Mouse (Mus musculus): ENCODE measurements around the gene Uggt1. TPM values are rescaled to one million over a fixed set of nuclear protein-coding genes. Genes with fewer than 3 reads are reported as not detected.

Uggt1 gene
- polyA plus RNA-seq, 1 experiment from 2014 or later = 54.7 TPM

DNA sequence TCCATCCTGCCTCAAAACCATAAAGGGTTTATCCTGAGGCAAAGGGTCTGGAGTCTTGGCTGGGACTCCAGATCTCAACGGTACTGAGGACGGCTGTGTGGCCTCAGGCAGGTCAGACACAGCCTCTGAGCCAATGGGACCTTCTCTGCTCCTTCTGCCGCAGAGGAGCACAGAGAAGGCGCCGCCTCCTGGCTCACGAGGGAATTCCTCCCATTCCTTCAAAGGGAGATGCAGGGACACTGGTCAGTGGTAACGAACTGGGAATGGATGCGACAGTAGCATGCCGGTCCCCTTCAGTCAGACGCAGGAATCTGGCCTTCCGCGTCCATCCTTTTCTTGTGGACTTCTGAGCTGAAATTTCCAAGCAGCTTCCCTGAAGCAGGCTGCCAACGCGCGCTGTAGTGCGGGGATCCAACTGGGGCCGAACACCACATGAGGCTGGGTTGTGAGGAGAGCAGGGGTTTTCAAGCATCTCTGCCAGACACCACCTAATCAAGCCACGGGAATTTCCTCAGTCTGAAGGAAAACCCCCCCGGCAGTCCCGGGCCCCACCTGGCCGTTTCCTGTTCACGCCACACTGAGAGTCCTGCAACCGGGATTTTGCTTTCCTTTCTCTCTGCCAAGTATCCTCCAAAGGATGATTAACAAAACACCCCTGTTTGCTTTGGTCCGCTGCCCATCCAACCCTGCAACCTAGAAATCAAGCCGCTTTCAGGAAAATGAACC, 10.3 kb upstream of the Uggt1 start:
- no peaks in the 10 kb centered on the region for H3K9me3 ChIP-seq
- H3K4me2 ChIP-seq (replicated peaks) = peak overlapping the region; percentile 33
- H3K9ac ChIP-seq (replicated peaks) = peak overlapping the region; percentile 18
- 6% methylated on average over 25 of the region's 25 CpGs for WGBS
- peak overlapping the region; percentile 24 for H3K4me3 ChIP-seq
- peaks cover 14% of the 10 kb centered on the region for H3K4me1 ChIP-seq
- no peak overlapping the region for H3K27ac ChIP-seq (replicated peaks)
- H3K36me3 ChIP-seq = no peaks in the 10 kb centered on the region
- H3K27me3 ChIP-seq = 0 out of 2 replicates have a peak, but pooled peaks cover 8% of the 10 kb centered on the region
- peak; percentile 35; the same call in 1 of the 2 replicates for ATAC-seq (replicated peaks)

DNA sequence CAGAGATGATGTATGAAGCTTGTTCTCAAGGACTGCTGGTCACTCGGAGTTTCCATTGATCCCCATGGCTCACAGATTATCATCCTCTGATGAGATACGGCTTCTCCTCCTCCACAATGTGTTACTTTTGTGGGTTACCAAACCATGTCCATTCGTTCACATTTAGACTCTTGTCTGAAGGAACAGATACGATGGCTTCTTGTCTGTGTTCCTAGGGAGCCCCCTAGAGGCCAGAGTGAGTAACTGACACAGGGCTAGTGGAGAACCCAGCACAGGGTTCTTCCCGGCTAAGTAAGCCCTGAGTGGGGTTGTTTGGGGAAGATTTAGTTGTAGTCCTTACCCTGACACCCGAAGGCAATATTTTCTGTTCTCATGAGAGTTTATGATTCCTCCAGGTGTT, 8.3 kb upstream of the Uggt1 start:
- no peaks in the 10 kb centered on the region for H3K9me3 ChIP-seq
- H3K4me1 ChIP-seq = peaks cover 14% of the 10 kb centered on the region
- peak; percentile 63; the same call in 1 of the 2 replicates for ATAC-seq (replicated peaks)
- WGBS = 5% methylated on average over 6 of the region's 6 CpGs
- H3K9ac ChIP-seq (replicated peaks) = no peak overlapping the region
- 0 out of 2 replicates have a peak, but pooled peaks cover 8% of the 10 kb centered on the region for H3K27me3 ChIP-seq
- H3K4me2 ChIP-seq (replicated peaks) = no peak overlapping the region
- no peak overlapping the region for H3K4me3 ChIP-seq
- H3K36me3 ChIP-seq = no peaks in the 10 kb centered on the region
- no peak overlapping the region for H3K27ac ChIP-seq (replicated peaks)

DNA sequence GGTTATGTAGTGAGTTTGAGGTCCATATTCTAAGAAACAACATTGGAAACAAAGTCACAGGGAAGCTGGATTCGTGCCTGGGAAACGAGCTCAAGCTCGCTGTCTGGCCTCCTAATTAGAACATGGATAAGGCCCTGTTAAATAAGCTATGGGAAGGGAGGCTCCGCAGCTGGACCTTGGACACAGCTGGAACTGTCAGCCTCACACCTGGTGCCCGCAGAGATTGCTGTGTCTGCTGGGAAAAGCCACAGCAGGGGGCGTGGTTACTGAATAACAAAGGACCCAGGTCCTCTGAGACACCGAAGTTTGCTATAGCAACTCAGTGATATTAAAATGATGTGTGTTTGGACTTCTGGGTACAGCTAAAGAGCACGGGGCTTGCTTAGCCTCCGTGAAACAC, 6.9 kb upstream of the Uggt1 start:
- H3K27me3 ChIP-seq = 0 out of 2 replicates have a peak, but pooled peaks cover 8% of the 10 kb centered on the region
- H3K36me3 ChIP-seq = no peaks in the 10 kb centered on the region
- H3K27ac ChIP-seq (replicated peaks) = no peak overlapping the region
- no peak overlapping the region for H3K9ac ChIP-seq (replicated peaks)
- no peak for ATAC-seq (replicated peaks)
- WGBS = 2% methylated on average over 9 of the region's 9 CpGs
- H3K4me1 ChIP-seq = peaks cover 17% of the 10 kb centered on the region
- no peak overlapping the region for H3K4me3 ChIP-seq
- no peak overlapping the region for H3K4me2 ChIP-seq (replicated peaks)
- no peaks in the 10 kb centered on the region for H3K9me3 ChIP-seq

DNA sequence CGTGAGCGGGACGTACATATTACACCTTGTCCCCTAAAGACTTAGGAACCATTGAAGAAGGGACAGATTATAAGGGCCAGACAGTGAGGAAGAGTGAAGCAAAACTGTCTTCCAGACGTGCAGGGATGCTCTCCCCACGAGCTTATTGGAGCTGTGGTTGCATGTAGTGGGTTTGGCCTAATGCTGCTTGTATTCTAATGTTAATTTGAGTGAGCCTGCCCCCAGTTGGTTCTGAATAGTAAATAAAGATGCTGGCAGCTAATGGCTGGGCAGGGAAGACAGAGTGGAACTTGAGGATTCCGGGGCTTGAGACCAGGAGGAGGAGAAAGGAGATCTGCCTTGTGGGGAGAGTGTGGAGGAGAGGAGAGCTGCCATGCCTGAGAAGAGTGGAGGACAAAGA, 2.2 kb upstream of the Uggt1 start:
- H3K9ac ChIP-seq (replicated peaks) = no peak overlapping the region
- H3K27me3 ChIP-seq = no peaks in the 10 kb centered on the region
- no peak overlapping the region for H3K4me2 ChIP-seq (replicated peaks)
- ATAC-seq (replicated peaks) = no peak
- no peak overlapping the region for H3K4me3 ChIP-seq
- H3K27ac ChIP-seq (replicated peaks) = no peak overlapping the region
- peaks cover 29% of the 10 kb centered on the region for H3K4me1 ChIP-seq
- H3K36me3 ChIP-seq = no peaks in the 10 kb centered on the region
- H3K9me3 ChIP-seq = no peaks in the 10 kb centered on the region
- WGBS = 41% methylated on average over 6 of the region's 6 CpGs

DNA sequence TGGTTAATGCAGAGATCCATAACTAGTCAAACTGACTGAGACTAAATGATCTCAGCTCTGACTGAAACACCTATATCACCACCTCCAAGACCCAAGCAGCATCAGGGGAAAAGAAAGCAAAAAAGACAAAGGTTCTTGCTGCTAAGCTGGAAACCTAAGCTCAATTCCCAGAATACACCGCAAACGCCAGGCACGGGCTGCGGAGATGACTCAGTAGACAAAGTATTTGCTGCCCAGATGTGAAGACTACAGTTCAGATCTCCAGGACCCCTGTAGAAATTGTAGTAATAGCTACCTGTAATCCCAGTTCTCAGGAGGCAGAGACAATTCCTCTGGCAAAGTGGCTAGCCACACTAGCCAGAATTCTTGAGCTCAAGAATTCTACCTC, 302 bp upstream of the Uggt1 start:
- no peaks in the 10 kb centered on the region for H3K9me3 ChIP-seq
- peaks cover 32% of the 10 kb centered on the region for H3K4me1 ChIP-seq
- peak overlapping the region; percentile 96; the same call in 1 of the 2 replicates for H3K4me3 ChIP-seq
- no peak for ATAC-seq (replicated peaks)
- no peak overlapping the region for H3K27ac ChIP-seq (replicated peaks)
- no peaks in the 10 kb centered on the region for H3K36me3 ChIP-seq
- H3K27me3 ChIP-seq = no peaks in the 10 kb centered on the region
- peak overlapping the region; percentile 82; the same call in 1 of the 2 replicates for H3K4me2 ChIP-seq (replicated peaks)
- WGBS = 90% methylated on average over 4 of the region's 4 CpGs
- no peak overlapping the region for H3K9ac ChIP-seq (replicated peaks)

DNA sequence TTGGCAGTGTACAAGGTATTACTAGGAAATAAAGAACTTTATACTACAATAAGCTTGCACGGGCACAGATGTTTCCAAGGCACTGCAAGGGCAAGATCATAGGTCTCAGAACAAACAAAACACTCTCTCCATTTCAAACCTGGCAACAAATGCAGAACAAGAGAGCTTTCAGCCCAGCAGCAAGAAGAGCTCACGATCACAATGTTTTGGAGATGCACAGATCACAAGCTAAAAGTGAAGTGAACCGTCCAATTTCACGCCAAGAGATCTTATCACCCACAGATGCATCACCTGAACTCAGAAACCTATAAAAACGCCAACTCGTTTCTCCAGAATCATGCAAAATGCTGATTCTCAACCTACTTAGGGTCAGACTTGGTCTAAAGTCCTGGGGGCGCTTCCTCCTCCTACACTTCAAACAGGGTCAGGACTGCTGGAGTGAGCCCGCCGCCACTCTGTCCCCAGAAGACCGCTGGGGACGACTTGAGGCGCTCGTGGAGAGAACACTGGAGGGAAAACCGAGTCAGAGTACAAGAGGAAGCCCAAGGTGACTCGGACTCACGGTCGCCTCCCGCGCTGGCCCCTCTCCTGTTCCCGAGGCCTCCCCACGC, 968 bp downstream of the Uggt1 start:
- peaks cover 32% of the 10 kb centered on the region for H3K4me1 ChIP-seq
- no peaks in the 10 kb centered on the region for H3K27me3 ChIP-seq
- H3K4me2 ChIP-seq (replicated peaks) = peak overlapping the region; percentile 82
- H3K9ac ChIP-seq (replicated peaks) = peak overlapping the region; percentile 86
- peak overlapping the region; percentile 84 for H3K27ac ChIP-seq (replicated peaks)
- H3K36me3 ChIP-seq = no peaks in the 10 kb centered on the region
- ATAC-seq (replicated peaks) = no peak
- H3K9me3 ChIP-seq = no peaks in the 10 kb centered on the region
- H3K4me3 ChIP-seq = peak overlapping the region; percentile 96
- WGBS = 3% methylated on average over 21 of the region's 21 CpGs

DNA sequence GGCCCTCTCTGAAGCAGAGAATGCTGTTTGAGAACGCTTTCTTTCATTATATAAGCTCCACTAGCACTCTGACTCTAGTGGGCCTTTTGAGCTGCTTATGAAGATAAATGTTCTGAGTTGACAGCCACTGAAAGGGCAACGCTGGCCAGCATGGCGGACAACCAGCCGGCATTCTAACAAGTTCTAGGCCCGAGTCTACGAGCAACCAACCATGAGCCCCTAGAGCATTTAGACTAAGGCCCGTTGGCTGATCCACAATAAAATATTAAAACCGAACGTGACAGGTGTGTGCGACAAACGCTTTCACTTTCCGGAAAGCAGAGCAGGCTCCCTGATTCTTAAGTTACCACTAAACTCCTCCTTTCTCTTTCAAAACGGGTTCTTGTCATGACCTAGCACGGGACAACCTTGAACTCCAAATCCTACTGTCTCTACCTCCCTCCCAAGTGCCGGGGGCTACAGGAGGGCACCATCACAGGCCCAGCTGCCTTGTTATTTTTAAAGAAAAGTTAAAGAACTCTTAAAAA, 2.6 kb downstream of the Uggt1 start:
- WGBS = 92% methylated on average over 15 of the region's 15 CpGs
- no peaks in the 10 kb centered on the region for H3K27me3 ChIP-seq
- no peak for ATAC-seq (replicated peaks)
- H3K27ac ChIP-seq (replicated peaks) = no peak overlapping the region
- H3K9ac ChIP-seq (replicated peaks) = no peak overlapping the region
- no peak overlapping the region for H3K4me2 ChIP-seq (replicated peaks)
- H3K36me3 ChIP-seq = no peaks in the 10 kb centered on the region
- no peaks in the 10 kb centered on the region for H3K9me3 ChIP-seq
- H3K4me1 ChIP-seq = peaks cover 32% of the 10 kb centered on the region
- no peak overlapping the region for H3K4me3 ChIP-seq

DNA sequence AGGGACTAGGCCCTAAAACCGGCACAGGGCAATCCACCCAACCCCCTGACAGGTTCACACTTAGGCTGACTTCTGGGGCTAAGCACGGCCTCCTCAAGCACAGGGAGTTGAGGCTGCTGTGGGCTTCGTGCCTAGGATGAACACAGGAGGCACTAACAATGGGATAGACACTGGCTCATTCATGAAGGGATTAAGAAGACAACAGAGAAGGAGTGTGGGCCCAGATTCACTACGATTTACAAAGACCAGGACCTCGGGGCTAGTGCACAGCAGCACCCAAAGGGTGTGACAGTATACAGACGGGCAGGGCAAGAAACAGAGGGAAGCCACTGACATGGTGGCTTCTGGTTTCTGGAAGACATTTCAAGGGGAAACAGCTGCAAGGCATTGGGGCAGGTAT, 4.3 kb downstream of the Uggt1 start:
- WGBS = 10% methylated on average over 6 of the region's 6 CpGs
- Histone ChIP-seq H3K36me3 (no peaks in the 10 kb centered on the region), H3K4me2 (replicated peaks) (no peak overlapping the region), H3K9ac (replicated peaks) (no peak overlapping the region), H3K4me1 (peaks cover 29% of the 10 kb centered on the region), H3K9me3 (no peaks in the 10 kb centered on the region), H3K27me3 (no peaks in the 10 kb centered on the region), H3K27ac (replicated peaks) (no peak overlapping the region), H3K4me3 (no peak overlapping the region)
- no peak for ATAC-seq (replicated peaks)

DNA sequence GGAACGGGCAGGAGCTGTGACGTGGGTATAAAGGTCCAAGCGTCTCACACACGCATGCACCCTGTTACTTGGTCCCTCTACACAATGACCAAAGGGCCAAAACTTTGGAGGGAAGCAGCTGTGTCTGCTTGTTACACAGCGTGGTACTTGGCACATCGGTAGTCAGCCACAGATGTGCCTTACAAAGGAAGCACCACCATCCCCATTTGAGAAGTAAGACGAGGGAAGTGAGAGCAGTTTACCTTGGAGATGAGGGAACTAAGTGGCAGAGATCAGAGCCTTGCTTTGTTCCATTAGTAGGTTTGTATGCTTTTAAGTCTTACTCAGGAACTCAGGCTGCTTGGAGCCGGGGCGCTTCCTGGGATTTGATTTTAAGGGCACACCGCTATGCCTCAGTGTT, 5.1 kb downstream of the Uggt1 start:
- ATAC-seq (replicated peaks) = no peak
- WGBS = 85% methylated on average over 10 of the region's 10 CpGs
- Histone ChIP-seq H3K9me3 (no peaks in the 10 kb centered on the region), H3K4me2 (replicated peaks) (no peak overlapping the region), H3K9ac (replicated peaks) (no peak overlapping the region), H3K27me3 (no peaks in the 10 kb centered on the region), H3K4me1 (peaks cover 27% of the 10 kb centered on the region), H3K36me3 (peaks cover 3% of the 10 kb centered on the region; the same call in 1 of the 2 replicates), H3K27ac (replicated peaks) (no peak overlapping the region), H3K4me3 (no peak overlapping the region)

DNA sequence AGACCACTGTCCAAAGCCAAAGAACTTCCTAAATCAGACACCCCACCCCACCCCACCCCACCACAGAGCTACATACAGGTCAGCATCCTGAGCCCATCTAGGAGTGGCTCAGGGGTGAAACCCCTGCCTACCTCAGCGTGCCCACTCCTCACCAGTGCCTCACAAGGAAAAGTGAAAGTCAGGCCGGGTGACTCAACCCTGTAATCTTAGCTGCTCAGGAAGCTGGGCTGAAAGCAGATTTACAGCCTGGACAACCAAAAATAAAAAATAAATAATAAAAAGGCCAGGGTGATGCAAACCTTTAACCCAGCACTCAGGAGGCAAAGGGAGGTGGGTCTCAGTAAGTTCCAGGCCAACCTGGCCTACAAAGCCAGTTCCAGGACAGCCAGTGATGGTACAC, 8.7 kb downstream of the Uggt1 start:
- no peak overlapping the region for H3K4me2 ChIP-seq (replicated peaks)
- no peaks in the 10 kb centered on the region for H3K27me3 ChIP-seq
- 0 out of 2 replicates have a peak, but pooled peaks cover 4% of the 10 kb centered on the region for H3K4me1 ChIP-seq
- no peak overlapping the region for H3K4me3 ChIP-seq
- H3K9ac ChIP-seq (replicated peaks) = no peak overlapping the region
- H3K27ac ChIP-seq (replicated peaks) = no peak overlapping the region
- 92% methylated on average over 2 of the region's 2 CpGs for WGBS
- peaks cover 22% of the 10 kb centered on the region for H3K36me3 ChIP-seq
- no peak for ATAC-seq (replicated peaks)
- H3K9me3 ChIP-seq = no peaks in the 10 kb centered on the region

DNA sequence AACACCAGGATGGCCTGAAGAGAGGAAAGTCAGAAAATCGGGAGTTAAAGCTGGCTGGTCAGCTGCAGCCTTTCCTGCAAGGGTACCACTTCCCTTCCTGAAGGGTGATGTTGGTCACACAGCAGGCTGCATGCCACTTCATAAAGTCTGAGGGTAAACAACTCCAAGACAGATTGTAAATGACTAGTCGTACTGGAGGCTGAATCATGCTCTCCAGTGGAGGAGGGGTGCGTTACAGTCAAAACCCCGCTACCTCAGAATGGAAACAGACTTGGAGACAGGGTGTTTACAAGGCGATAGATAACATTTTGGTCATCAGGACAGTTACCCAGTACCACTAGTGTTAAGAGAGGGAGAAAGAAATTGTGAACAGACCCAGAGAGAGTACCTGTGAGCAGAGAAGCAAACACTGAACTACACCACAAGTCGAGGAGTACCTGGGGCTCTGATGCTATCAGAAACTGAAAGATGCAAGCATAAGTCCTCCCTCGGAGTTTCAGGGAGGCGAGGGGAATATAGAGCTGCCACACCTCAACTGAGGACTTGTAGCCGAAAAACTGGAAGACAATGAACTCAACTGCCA, 9.4 kb downstream of the Uggt1 start:
- Histone ChIP-seq H3K27ac (replicated peaks) (no peak overlapping the region), H3K27me3 (no peaks in the 10 kb centered on the region), H3K36me3 (peaks cover 26% of the 10 kb centered on the region), H3K9ac (replicated peaks) (no peak overlapping the region), H3K4me1 (no peaks in the 10 kb centered on the region), H3K4me3 (no peak overlapping the region), H3K9me3 (no peaks in the 10 kb centered on the region), H3K4me2 (replicated peaks) (no peak overlapping the region)
- ATAC-seq (replicated peaks) = no peak
- 88% methylated on average over 9 of the region's 9 CpGs for WGBS

DNA sequence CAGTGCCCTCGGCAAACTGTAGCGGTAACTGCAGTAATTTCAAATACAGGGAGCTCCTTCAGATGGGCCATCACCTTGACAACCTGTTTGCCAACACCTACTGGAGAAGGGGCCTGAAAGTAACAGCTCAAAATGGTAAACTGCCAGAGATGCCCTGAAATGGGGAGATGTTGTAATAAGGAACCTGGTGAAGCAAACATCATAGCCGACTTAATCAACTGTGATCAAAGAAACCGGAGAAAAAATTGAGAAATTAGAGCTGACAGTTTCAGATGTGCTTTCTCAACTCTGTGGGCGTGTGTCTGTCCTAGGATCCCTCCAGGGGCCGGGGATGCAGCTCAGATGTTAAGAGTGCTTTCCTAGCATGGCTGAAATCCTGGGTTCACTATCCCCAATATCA, 11.3 kb downstream of the Uggt1 start:
- Histone ChIP-seq H3K4me2 (replicated peaks) (no peak overlapping the region), H3K9ac (replicated peaks) (no peak overlapping the region), H3K4me3 (no peak overlapping the region), H3K27me3 (no peaks in the 10 kb centered on the region), H3K9me3 (no peaks in the 10 kb centered on the region), H3K27ac (replicated peaks) (no peak overlapping the region), H3K4me1 (no peaks in the 10 kb centered on the region), H3K36me3 (peaks cover 36% of the 10 kb centered on the region)
- WGBS = 90% methylated on average over 6 of the region's 6 CpGs
- ATAC-seq (replicated peaks) = no peak
